Mouse (Mus musculus): Measurements from ENCODE around the gene Slc7a11. TPM values are rescaled to one million over a fixed set of nuclear protein-coding genes. Genes with fewer than 3 reads are reported as not detected.

Gene Slc7a11
- polyA plus RNA-seq, 1 experiment = 1.4 TPM

DNA sequence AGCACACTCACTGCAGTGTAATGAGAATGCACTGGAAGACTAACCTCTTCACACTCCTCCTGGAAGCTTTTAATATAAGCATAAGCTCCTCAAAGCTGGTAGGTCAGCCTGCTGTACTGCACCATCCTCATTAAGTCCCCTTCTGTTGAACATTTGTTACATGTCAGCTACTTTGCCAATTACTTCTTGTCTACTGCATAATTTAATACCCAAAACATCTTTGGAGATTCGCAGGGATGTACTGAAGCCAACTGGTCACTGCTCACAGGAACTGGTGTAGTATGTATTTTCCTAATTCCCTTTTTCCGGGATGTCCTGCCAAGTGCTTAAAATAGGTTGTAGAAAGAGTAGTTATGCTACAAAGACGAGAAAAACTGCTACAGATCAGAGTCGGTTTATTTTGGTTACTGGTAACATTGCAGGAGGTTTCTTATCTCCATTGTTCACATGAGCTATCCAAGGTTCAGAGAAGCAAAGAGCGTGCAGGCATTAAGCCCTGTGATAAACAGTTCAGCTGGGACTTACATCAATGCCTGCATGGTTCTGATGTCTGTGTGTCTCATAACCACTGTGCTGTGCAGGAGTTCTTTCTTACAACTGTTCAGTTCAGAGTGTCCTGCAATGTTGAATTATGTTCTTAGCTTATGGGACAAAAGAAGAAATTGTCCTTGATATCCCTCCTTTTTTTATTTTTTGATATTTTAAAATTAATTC, 439.3 kb downstream of the Slc7a11 start:
- Histone ChIP-seq H3K4me1 (ENCODE audit: control insufficient read depth, insufficient read depth, low read length) (no peaks in the 10 kb centered on the region), H3K27ac (ENCODE audit: control insufficient read depth, insufficient read depth, low read depth, low read length, poor library complexity) (no peak overlapping the region), H3K4me3 (replicated peaks; ENCODE audit: control insufficient read depth, low read depth, low read length) (no peak overlapping the region)
- TF ChIP-seq POLR2A (IDR thresholded peaks at IDR 0.05; ENCODE audit: borderline replicate concordance, control insufficient read depth, low read depth, low read length) (no peak), CTCF (IDR thresholded peaks at IDR 0.05; ENCODE audit: control insufficient read depth, insufficient read depth, low read length) (no peak)
- WGBS = 55% methylated on average over 5 of the region's 5 CpGs

DNA sequence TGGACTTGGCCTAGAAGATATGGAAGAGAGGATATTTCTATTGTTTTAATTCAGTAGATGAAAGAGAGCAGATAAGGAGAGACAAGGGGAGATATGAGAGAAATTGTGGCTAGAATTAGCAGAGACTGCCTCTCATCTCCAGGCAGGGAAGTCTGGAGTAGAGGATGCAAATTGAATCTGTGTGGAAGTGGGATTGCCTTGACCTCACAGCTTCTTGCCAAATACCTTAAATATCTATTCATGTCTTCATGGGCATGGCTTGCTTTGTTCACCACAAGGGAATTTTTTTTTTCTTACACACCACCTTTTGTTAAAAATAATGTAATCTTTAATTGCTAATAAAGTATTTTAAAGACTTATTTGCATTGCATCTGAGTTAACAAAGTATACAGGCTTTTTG, 441.3 kb downstream of the Slc7a11 start:
- no peak for TF ChIP-seq CTCF (IDR thresholded peaks at IDR 0.05; ENCODE audit: control insufficient read depth, insufficient read depth, low read length)
- TF ChIP-seq POLR2A (IDR thresholded peaks at IDR 0.05; ENCODE audit: borderline replicate concordance, control insufficient read depth, low read depth, low read length) = no peak

GRCm38 (mm10) chr3:50001635-50002034, 441.8 kb downstream of the Slc7a11 start:
- H3K4me1 ChIP-seq (ENCODE audit: control insufficient read depth, insufficient read depth, low read length) = no peaks in the 10 kb centered on the region
- no peak overlapping the region for H3K27ac ChIP-seq (ENCODE audit: control insufficient read depth, insufficient read depth, low read depth, low read length, poor library complexity)
- no peak overlapping the region for H3K4me3 ChIP-seq (replicated peaks; ENCODE audit: control insufficient read depth, low read depth, low read length)
- TF ChIP-seq CTCF (IDR thresholded peaks at IDR 0.05; ENCODE audit: control insufficient read depth, insufficient read depth, low read length) (no peak), POLR2A (IDR thresholded peaks at IDR 0.05; ENCODE audit: borderline replicate concordance, control insufficient read depth, low read depth, low read length) (no peak)
- 47% methylated on average over 1 of the region's 1 CpGs for WGBS

More for the DNA sequence above, 441.3 kb downstream of the Slc7a11 start:
- Histone ChIP-seq H3K4me3 (replicated peaks; ENCODE audit: control insufficient read depth, low read depth, low read length) (no peak overlapping the region), H3K4me1 (ENCODE audit: control insufficient read depth, insufficient read depth, low read length) (no peaks in the 10 kb centered on the region), H3K27ac (ENCODE audit: control insufficient read depth, insufficient read depth, low read depth, low read length, poor library complexity) (no peak overlapping the region)

- TF ChIP-seq POLR2A (IDR thresholded peaks at IDR 0.05; ENCODE audit: borderline replicate concordance, control insufficient read depth, low read depth, low read length) = no peak
- no peak for TF ChIP-seq CTCF (IDR thresholded peaks at IDR 0.05; ENCODE audit: control insufficient read depth, insufficient read depth, low read length)
- Histone ChIP-seq H3K4me3 (replicated peaks; ENCODE audit: control insufficient read depth, low read depth, low read length) (no peak overlapping the region), H3K4me1 (ENCODE audit: control insufficient read depth, insufficient read depth, low read length) (no peaks in the 10 kb centered on the region), H3K27ac (ENCODE audit: control insufficient read depth, insufficient read depth, low read depth, low read length, poor library complexity) (no peak overlapping the region)
- WGBS = 55% methylated on average over 1 of the region's 1 CpGs
Observed at GRCm38 (mm10) chr3:49992891-49993290, 450.5 kb downstream of the Slc7a11 start.

DNA sequence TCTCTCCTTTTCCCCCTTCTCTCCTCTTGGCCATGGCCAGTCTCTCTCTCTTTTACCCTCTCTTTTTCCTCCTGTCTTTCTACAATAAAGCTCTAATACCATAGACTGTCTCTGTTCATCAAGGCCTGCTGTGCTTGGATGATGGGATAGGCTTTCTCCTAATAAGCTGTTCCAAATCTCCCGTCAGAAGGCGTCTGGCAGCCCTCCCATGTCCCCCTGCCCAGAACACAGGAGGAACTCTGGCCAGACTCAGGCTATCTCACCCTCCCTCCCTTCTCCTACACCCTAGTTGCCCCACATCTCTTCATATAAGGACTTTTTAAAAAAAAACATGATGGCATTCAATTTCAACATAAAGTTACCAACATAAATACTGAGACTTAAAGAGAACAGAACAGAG, 456.2 kb downstream of the Slc7a11 start:
- Histone ChIP-seq H3K4me3 (replicated peaks; ENCODE audit: control insufficient read depth, low read depth, low read length) (no peak overlapping the region), H3K4me1 (ENCODE audit: control insufficient read depth, insufficient read depth, low read length) (no peaks in the 10 kb centered on the region), H3K27ac (ENCODE audit: control insufficient read depth, insufficient read depth, low read depth, low read length, poor library complexity) (no peak overlapping the region)
- TF ChIP-seq POLR2A (IDR thresholded peaks at IDR 0.05; ENCODE audit: borderline replicate concordance, control insufficient read depth, low read depth, low read length) (no peak), CTCF (IDR thresholded peaks at IDR 0.05; ENCODE audit: control insufficient read depth, insufficient read depth, low read length) (no peak)
- WGBS = 63% methylated on average over 2 of the region's 2 CpGs

DNA sequence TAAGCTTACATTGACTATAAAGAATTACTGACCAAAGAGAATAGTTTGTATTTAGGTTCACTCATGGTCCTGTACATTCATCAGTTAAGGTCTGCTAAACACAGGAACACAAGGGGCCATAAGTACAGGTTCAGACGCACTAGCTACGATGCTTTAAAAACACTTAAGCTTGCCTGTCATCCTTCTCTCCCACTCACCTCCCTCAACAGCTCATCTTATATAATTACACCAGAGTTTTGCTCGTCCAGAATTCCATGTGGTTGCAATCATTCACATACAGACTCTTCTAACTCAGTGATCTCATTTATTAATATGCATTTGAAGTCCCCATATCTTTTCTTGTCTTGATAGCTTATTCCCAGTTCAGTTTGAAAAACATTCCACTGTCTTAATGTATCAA, 458.6 kb downstream of the Slc7a11 start:
- H3K4me1 ChIP-seq (ENCODE audit: control insufficient read depth, insufficient read depth, low read length) = no peaks in the 10 kb centered on the region
- TF ChIP-seq POLR2A (IDR thresholded peaks at IDR 0.05; ENCODE audit: borderline replicate concordance, control insufficient read depth, low read depth, low read length) = no peak
- no peak for TF ChIP-seq CTCF (IDR thresholded peaks at IDR 0.05; ENCODE audit: control insufficient read depth, insufficient read depth, low read length)
- H3K27ac ChIP-seq (ENCODE audit: control insufficient read depth, insufficient read depth, low read depth, low read length, poor library complexity) = no peak overlapping the region
- 72% methylated on average over 3 of the region's 3 CpGs for WGBS
- no peak overlapping the region for H3K4me3 ChIP-seq (replicated peaks; ENCODE audit: control insufficient read depth, low read depth, low read length)

DNA sequence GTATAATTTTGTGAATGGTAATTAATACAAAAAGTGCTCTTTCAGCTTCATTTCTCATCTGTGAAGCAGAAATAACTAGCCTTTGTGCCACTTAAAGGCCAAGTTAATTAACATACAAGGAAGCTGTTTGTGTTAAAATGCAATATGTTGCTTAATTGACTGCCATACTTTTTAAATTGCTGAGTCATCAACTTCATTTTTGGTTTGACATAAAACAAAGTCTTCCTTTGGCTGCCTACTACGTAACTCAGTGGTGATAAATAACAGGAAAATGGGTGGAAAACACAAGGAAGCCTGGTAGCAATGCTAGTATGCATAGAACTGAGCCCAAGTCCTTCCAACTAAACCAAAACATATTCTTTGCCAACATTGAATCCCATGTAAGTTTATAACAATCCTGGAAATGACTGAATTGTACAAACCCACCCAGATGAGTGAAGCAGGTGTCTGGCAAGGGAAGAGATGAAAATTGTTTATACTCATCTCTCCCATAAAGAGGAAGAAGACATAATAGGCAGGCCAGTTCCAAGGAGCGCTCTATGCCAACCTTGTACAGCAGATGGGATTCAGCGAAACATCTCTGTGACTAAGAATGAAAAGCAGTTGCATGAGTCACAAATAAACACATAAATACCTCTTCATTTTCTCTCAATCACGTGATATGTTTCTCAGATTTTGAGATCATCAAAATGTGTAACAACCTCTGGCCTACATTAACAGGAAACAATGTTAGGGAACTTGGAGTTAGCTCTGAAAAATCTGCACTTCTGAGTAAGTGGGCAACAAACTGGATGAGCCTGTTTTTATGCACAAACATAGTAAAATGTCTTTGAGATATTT, 459.8 kb downstream of the Slc7a11 start:
- no peaks in the 10 kb centered on the region for H3K4me1 ChIP-seq (ENCODE audit: control insufficient read depth, insufficient read depth, low read length)
- WGBS = 70% methylated on average over 4 of the region's 4 CpGs
- H3K4me3 ChIP-seq (replicated peaks; ENCODE audit: control insufficient read depth, low read depth, low read length) = no peak overlapping the region
- TF ChIP-seq CTCF (IDR thresholded peaks at IDR 0.05; ENCODE audit: control insufficient read depth, insufficient read depth, low read length) (no peak), POLR2A (IDR thresholded peaks at IDR 0.05; ENCODE audit: borderline replicate concordance, control insufficient read depth, low read depth, low read length) (no peak)
- H3K27ac ChIP-seq (ENCODE audit: control insufficient read depth, insufficient read depth, low read depth, low read length, poor library complexity) = no peak overlapping the region

DNA sequence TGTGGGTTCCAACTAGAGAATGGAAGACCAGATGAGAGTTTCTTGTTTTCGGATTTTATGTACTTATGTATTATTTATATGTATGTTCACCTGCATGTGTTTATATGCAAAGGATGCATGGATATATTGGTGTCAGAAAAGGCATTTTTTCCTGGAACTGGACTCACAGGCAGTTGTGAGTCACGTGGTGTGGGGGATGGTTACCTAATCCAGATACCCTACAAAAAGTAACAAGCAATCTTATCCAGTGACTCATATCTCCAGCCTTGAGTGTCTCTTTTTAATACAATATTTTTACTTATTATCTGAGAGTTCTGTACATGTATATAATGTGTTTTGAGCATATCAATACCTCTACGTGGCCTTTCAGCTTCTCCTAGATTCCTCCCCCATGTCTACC, 469.4 kb downstream of the Slc7a11 start:
- H3K27ac ChIP-seq (ENCODE audit: control insufficient read depth, insufficient read depth, low read depth, low read length, poor library complexity) = no peak overlapping the region
- 73% methylated on average over 3 of the region's 3 CpGs for WGBS
- TF ChIP-seq POLR2A (IDR thresholded peaks at IDR 0.05; ENCODE audit: borderline replicate concordance, control insufficient read depth, low read depth, low read length) (no peak), CTCF (IDR thresholded peaks at IDR 0.05; ENCODE audit: control insufficient read depth, insufficient read depth, low read length) (no peak)
- H3K4me3 ChIP-seq (replicated peaks; ENCODE audit: control insufficient read depth, low read depth, low read length) = no peak overlapping the region
- H3K4me1 ChIP-seq (ENCODE audit: control insufficient read depth, insufficient read depth, low read length) = no peaks in the 10 kb centered on the region

All from bone marrow, adult 2 months (tissue).